ENCODE assay signal across 8 mouse cellular contexts in the genomic region with DNA sequence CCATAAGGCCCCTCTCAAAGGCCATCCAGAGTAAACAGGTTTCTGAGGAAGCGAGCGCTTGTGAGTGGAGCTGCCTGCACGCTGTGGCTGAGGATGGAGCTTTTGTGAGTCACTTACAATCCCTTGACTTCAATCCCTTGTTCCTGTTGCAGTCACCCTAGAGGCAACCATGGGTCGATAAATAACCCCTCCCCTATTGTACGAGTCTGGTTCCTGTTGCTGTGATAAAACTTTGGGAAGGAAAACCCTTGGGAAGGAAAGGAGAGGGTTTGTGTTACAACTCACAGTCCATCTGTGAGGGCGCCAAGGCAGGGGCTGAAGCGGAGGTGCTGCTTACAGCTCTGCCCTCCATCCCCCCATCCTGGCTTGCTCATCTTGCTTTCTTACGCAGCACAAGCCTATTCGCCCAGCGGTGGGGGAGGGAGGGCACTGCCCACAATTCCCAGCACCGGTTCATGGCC. TPM values are rescaled to one million over a fixed set of nuclear protein-coding genes. Genes with fewer than 3 reads are reported as not detected.
DNase-seq lines count a peak whose midpoint lies in the region; ATAC-seq and TF ChIP-seq lines count a peak whose summit lies in the region.

No protein-coding gene starts in this region.

- H3K27ac ChIP-seq in kidney, postnatal 0 days: peak overlapping the region; percentile 80
- H3K27ac ChIP-seq in embryonic facial prominence, embryonic 14.5 days (replicated peaks; ENCODE audit: low read depth, low read length): peak overlapping the region; percentile 81
- H3K27ac ChIP-seq in intestine, embryonic 15.5 days: peak overlapping the region; percentile 59
- H3K27ac ChIP-seq in neural tube, embryonic 11.5 days (ENCODE audit: low read depth, low read length): peak overlapping the region; percentile 63

- peaks cover 15% of the 10 kb centered on the region; the same call in 1 of the 2 replicates for H3K4me1 ChIP-seq in kidney, postnatal 0 days (replicated peaks; ENCODE audit: insufficient read depth, low read length)
- H3K4me1 ChIP-seq in embryonic facial prominence, embryonic 14.5 days (ENCODE audit: control insufficient read depth, insufficient read depth, low read length): peaks cover 20% of the 10 kb centered on the region
- peaks cover 25% of the 10 kb centered on the region for H3K4me1 ChIP-seq in intestine, embryonic 15.5 days (replicated peaks)
- peaks cover 15% of the 10 kb centered on the region for H3K4me1 ChIP-seq in neural tube, embryonic 11.5 days (ENCODE audit: control insufficient read depth, insufficient read depth, low read length)

- WGBS in kidney, postnatal 0 days: 8% methylated on average over 11 of the region's 11 CpGs
- 14% methylated on average over 11 of the region's 11 CpGs for WGBS in embryonic facial prominence, embryonic 14.5 days
- 12% methylated on average over 11 of the region's 11 CpGs for whole genome bisulfite sequencing in intestine, embryonic 15.5 days
- WGBS in neural tube, embryonic 11.5 days: 9% methylated on average over 11 of the region's 11 CpGs

- H3K9ac ChIP-seq in kidney, postnatal 0 days (ENCODE audit: low read depth, low read length): no peak overlapping the region
- peak overlapping the region; percentile 49 for H3K9ac ChIP-seq in embryonic facial prominence, embryonic 14.5 days (ENCODE audit: low read depth, low read length)
- H3K9ac ChIP-seq in intestine, embryonic 15.5 days: 0 out of 2 replicates have a peak overlapping the region, but pooled peaks have one; percentile 8
- 0 out of 2 replicates have a peak overlapping the region, but pooled peaks have one; percentile 18 for H3K9ac ChIP-seq in neural tube, embryonic 11.5 days (ENCODE audit: low read length)

- no peaks in the 10 kb centered on the region for H3K9me3 ChIP-seq in kidney, postnatal 0 days (replicated peaks; ENCODE audit: low read length)
- H3K9me3 ChIP-seq in embryonic facial prominence, embryonic 14.5 days (ENCODE audit: control insufficient read depth, low read length): no peaks in the 10 kb centered on the region
- H3K9me3 ChIP-seq in intestine, embryonic 15.5 days: no peaks in the 10 kb centered on the region
- H3K9me3 ChIP-seq in neural tube, embryonic 11.5 days (ENCODE audit: control insufficient read depth, low read length): no peaks in the 10 kb centered on the region

- DNase-seq in kidney, postnatal 0 days (ENCODE audit: low spot score): peak; percentile 83
- no peak for DNase-seq in kidney, adult 9 months
- peak; percentile 73 for DNase-seq in embryonic facial prominence, embryonic 14.5 days (ENCODE audit: low spot score)
- DNase-seq in neural tube, embryonic 11.5 days (ENCODE audit: low spot score): peak; percentile 60
- no peak for DNase-seq in right cerebral cortex, adult 18-20 months
- DNase-seq in layer of hippocampus, postnatal 25 days (ENCODE audit: extremely low spot score in 1 of 2, low spot score in 1 of 2): no peak
- no peak for DNase-seq in layer of hippocampus, adult 8-10 months (ENCODE audit: low spot score in 2 of 2)

- no peaks in the 10 kb centered on the region for H3K27me3 ChIP-seq in kidney, postnatal 0 days (ENCODE audit: insufficient read depth, low read length)
- H3K27me3 ChIP-seq in embryonic facial prominence, embryonic 14.5 days (replicated peaks; ENCODE audit: control insufficient read depth, insufficient read depth, low read length): no peaks in the 10 kb centered on the region
- H3K27me3 ChIP-seq in intestine, embryonic 15.5 days (replicated peaks): no peaks in the 10 kb centered on the region
- no peaks in the 10 kb centered on the region for H3K27me3 ChIP-seq in neural tube, embryonic 11.5 days (ENCODE audit: control insufficient read depth, insufficient read depth, low read length)

- H3K4me3 ChIP-seq in kidney, postnatal 0 days (replicated peaks; ENCODE audit: low read depth, low read length): no peak overlapping the region
- H3K4me3 ChIP-seq in embryonic facial prominence, embryonic 14.5 days (ENCODE audit: low read depth, low read length): no peak overlapping the region
- no peak overlapping the region for H3K4me3 ChIP-seq in intestine, embryonic 15.5 days (replicated peaks)
- H3K4me3 ChIP-seq in neural tube, embryonic 11.5 days (ENCODE audit: low read depth, low read length): no peak overlapping the region

- peak; percentile 57; the same call in 1 of the 2 replicates for ATAC-seq in kidney, postnatal 0 days (replicated peaks; ENCODE audit: low FRiP score, low read depth)
- ATAC-seq in embryonic facial prominence, embryonic 14.5 days (ENCODE audit: low read depth): peak; percentile 56; the same call in 1 of the 2 replicates
- ATAC-seq in intestine, embryonic 15.5 days: peak; percentile 46
- 0 out of 2 replicates have a peak, but pooled peaks have one; percentile 41 for ATAC-seq in neural tube, embryonic 11.5 days (ENCODE audit: insufficient read depth, low FRiP score, low TSS enrichment)

- no peaks in the 10 kb centered on the region for H3K36me3 ChIP-seq in kidney, postnatal 0 days (ENCODE audit: insufficient read depth, low read length)
- no peaks in the 10 kb centered on the region for H3K36me3 ChIP-seq in embryonic facial prominence, embryonic 14.5 days (ENCODE audit: control insufficient read depth, insufficient read depth, low read length)
- H3K36me3 ChIP-seq in intestine, embryonic 15.5 days: no peaks in the 10 kb centered on the region
- H3K36me3 ChIP-seq in neural tube, embryonic 11.5 days (ENCODE audit: control insufficient read depth, insufficient read depth, low read length): no peaks in the 10 kb centered on the region

- peak overlapping the region; percentile 3; the same call in 1 of the 2 replicates for H3K4me2 ChIP-seq in kidney, postnatal 0 days (ENCODE audit: low read length)
- H3K4me2 ChIP-seq in embryonic facial prominence, embryonic 14.5 days (ENCODE audit: low read depth, low read length): 0 out of 2 replicates have a peak overlapping the region, but pooled peaks have one; percentile 18
- 0 out of 2 replicates have a peak overlapping the region, but pooled peaks have one; percentile 24 for H3K4me2 ChIP-seq in intestine, embryonic 15.5 days (replicated peaks)
- no peak overlapping the region for H3K4me2 ChIP-seq in neural tube, embryonic 11.5 days (ENCODE audit: low read depth)

- no peak for TF ChIP-seq CTCF in kidney, postnatal 0 days (IDR thresholded peaks at IDR 0.05; ENCODE audit: low read depth)

RNA-seq across cellular contexts. Expression of gene Cstad, which starts 45.2 kb away (rescaled TPM):
- 2.1 and 2.7 TPM in 2 replicates for polyA plus RNA-seq in kidney, postnatal 0 days (2015; fragmentation: Nextera tagmentation; extraction: Ambion mirVana)
- polyA plus RNA-seq in embryonic facial prominence, embryonic 14.5 days (2014; fragmentation: Nextera tagmentation; extraction: Ambion mirVana): 0.96 and 1.7 TPM in 2 replicates
- 0.63 and 0.72 TPM in 2 replicates for polyA plus RNA-seq in intestine, embryonic 15.5 days (2015; fragmentation: Nextera tagmentation; extraction: Ambion mirVana)
- polyA plus RNA-seq in neural tube, embryonic 11.5 days (2014; fragmentation: Nextera tagmentation; extraction: Ambion mirVana): 0.48 TPM in 1 of 2 replicates, not detected in the other
- 10 to 100 TPM in 1 of 2 experiments, 1 to 10 TPM in 1; 3.0 to 10.3 TPM for total RNA-seq in layer of hippocampus, postnatal 25 days (2021)
- total RNA-seq in layer of hippocampus, adult 8-10 months (2022): 10 to 100 TPM in 1 of 4 experiments, 1 to 10 TPM in 3; 3.4 to 11.0 (median 7.0) TPM

Comparison
In these comparisons a context has a peak if more than half of its experiments do, and no peak if none do; other contexts are left out.
1. DNase-seq: peak in kidney, postnatal 0 days (single experiment), embryonic facial prominence, embryonic 14.5 days (single experiment) and neural tube, embryonic 11.5 days (single experiment); none in kidney, adult 9 months (single experiment), right cerebral cortex, adult 18-20 months (single experiment), layer of hippocampus, postnatal 25 days (0 of 2) and layer of hippocampus, adult 8-10 months (0 of 2).
2. Peak in every context shown above with its lines, with median percentiles within 50 percentile points of each other: ATAC-seq and H3K27ac ChIP-seq.